Mouse (Mus musculus) lung, postnatal 14 days (tissue): ENCODE measurements around the gene Frmd8.

Source experiments
- DNase-seq: peaks from one replicate; pipeline ENCODE4 v3.0.0; 2021

Frmd8 gene

GRCm38 (mm10) chr19:5804371-5804899, 70.6 kb downstream of the Frmd8 start:
- DNase-seq, result no peak

GRCm38 (mm10) chr19:5803881-5804279, 71.2 kb downstream of the Frmd8 start:
- DNase-seq, result no peak

- peak; percentile 100 for DNase-seq
Measured at GRCm38 (mm10) chr19:5803041-5803880, 71.8 kb downstream of the Frmd8 start.

GRCm38 (mm10) chr19:5802787-5803040, 72.4 kb downstream of the Frmd8 start:
- DNase-seq, result no peak

- DNase-seq, result peak; percentile 98
Measured at GRCm38 (mm10) chr19:5802011-5802786, 72.9 kb downstream of the Frmd8 start.

GRCm38 (mm10) chr19:5801432-5801964, 73.6 kb downstream of the Frmd8 start:
- DNase-seq, result no peak

- DNase-seq, result no peak
Measured at GRCm38 (mm10) chr19:5800632-5801431, 74.2 kb downstream of the Frmd8 start.

- no peak for DNase-seq
Measured at GRCm38 (mm10) chr19:5800350-5800631, 74.8 kb downstream of the Frmd8 start.
